Mouse (Mus musculus) lung, embryonic 14.5 days (tissue): ENCODE results near the gene Slfn4. TPM values are rescaled to one million over a fixed set of nuclear protein-coding genes. Genes with fewer than 3 reads are reported as not detected.
"Not testable (repeated sequence)": the region's sequence is repeated elsewhere in the genome, so short reads cannot be mapped to it uniquely, and the experiment has no call there.

ENCODE experiments used
- ATAC-seq: fragments of 200-750 bp; cut with Nextera tagmentation; 2 replicates; pipeline ENCODE4 v1.8.0; 2017; ENCODE audit warnings: mild to moderate bottlenecking, moderate TSS enrichment, moderate library complexity; ENCODE audit not compliant: insufficient read depth
- DNase-seq: peaks from one replicate; pipeline ENCODE4 v3.0.0-alpha.2; 2015
- H3K27ac ChIP-seq: fragments of 300-500 bp; sonication (generic); 2 replicates; pipeline ENCODE4 v1.5.1; 2014; ENCODE audit warnings: low read depth, mild to moderate bottlenecking, moderate library complexity
- H3K27me3 ChIP-seq: fragments of 300-500 bp; sonication (generic); 2 replicates; pipeline ENCODE4 v1.6.1; 2014; ENCODE audit warnings: low read length, control low read depth; ENCODE audit not compliant: insufficient read depth
- H3K36me3 ChIP-seq: fragments of 300-500 bp; sonication (generic); 2 replicates; pipeline ENCODE4 v1.6.1; 2014; ENCODE audit warnings: control low read depth; ENCODE audit not compliant: insufficient read depth
- H3K4me1 ChIP-seq: fragments of 300-500 bp; sonication (generic); 2 replicates; pipeline ENCODE4 v1.6.1; 2014; ENCODE audit warnings: antibody characterized with exemption, control low read depth; ENCODE audit not compliant: insufficient read depth
- H3K4me2 ChIP-seq: fragments of 300-500 bp; sonication (generic); 2 replicates; pipeline ENCODE4 v1.6.1; 2014; ENCODE audit warnings: mild to moderate bottlenecking
- H3K4me3 ChIP-seq: fragments of 300-500 bp; sonication (generic); 2 replicates; pipeline ENCODE4 v1.5.1; 2014; ENCODE audit warnings: low read depth, low read length
- H3K9ac ChIP-seq: fragments of 300-500 bp; sonication (generic); 2 replicates; pipeline ENCODE4 v1.6.1; 2014
- H3K9me3 ChIP-seq: fragments of 300-500 bp; sonication (generic); 2 replicates; pipeline ENCODE4 v1.6.1; 2016; ENCODE audit warnings: low read depth, low read length, control low read depth
- CTCF ChIP-seq: IDR thresholded peaks from 2 replicates; pipeline ENCODE4 v1.5.1; 2016; ENCODE audit warnings: antibody characterized with exemption, low read depth
- WGBS: fragments of 180-500 bp; shearing (Covaris S2); extraction: QIAGEN DNeasy Blood & Tissue Kit; methylation state at CpG from one replicate; pipeline ENCODE4 v1.1.7; 2014; 5-methylcytosine and 5-hydroxymethylcytosine counted together
- polyA plus RNA-seq: library from polyadenylated mRNA; unstranded; fragments of >200 nt; fragmentation: Nextera tagmentation; extraction: Ambion mirVana; gene quantifications from 2 replicates; pipeline ENCODE4 v1.2.1, GENCODE M21; 2014

Slfn4 gene
- polyA plus RNA-seq, 1 experiment from 2014 or later, result not detected

DNA sequence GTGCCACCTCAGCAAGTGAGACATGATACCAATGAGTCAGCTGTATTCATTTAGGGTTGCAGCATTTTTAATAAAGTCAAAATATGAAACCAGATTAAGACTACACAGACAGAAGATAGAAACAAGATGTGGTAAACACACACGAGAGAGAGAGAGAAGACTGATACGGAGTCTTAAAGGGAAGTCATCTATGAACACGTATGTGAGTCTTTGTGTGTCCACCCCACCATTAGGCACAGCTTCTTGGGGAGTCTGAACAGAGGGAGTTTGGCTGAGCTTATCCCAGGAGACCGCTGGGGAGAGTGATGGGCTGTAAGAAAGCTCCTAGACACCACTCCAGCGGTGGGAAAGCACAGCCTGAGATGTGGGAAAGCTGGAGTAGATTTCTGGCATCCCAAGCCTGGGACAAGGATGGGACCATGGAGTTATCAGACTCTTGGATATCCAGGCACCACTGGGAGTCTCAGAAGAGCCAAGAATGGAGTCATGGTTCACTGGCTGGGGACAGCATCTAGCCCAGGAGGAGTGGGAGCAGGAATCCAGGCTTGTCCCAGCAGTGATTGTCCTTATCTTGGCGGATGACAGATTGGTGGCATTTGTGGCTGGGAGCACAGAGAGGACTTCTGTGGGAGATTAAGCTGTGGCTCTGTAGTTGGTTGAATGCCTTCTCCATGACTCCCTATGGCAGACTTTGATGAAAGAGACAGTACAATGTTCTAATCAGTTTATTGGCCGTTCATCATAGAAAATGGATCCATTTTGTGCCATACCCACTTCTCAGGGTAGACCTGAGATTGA, 53.1 kb downstream of the Slfn4 start:
- Histone ChIP-seq H3K4me3 (no peak overlapping the region), H3K9ac (no peak overlapping the region), H3K9me3 (no peaks in the 10 kb centered on the region), H3K36me3 (no peaks in the 10 kb centered on the region), H3K4me1 (no peaks in the 10 kb centered on the region), H3K27ac (no peak overlapping the region), H3K27me3 (no peaks in the 10 kb centered on the region), H3K4me2 (no peak overlapping the region)
- ATAC-seq (no peak), DNase-seq (no peak)
- WGBS, result 74% methylated on average over 7 of the region's 7 CpGs
- TF ChIP-seq CTCF, result no peak

GRCm38 (mm10) chr11:83230966-83231365, 56.0 kb downstream of the Slfn4 start:
- Histone ChIP-seq H3K9ac (no peak overlapping the region), H3K9me3 (no peaks in the 10 kb centered on the region), H3K27ac (no peak overlapping the region), H3K4me2 (no peak overlapping the region), H3K36me3 (no peaks in the 10 kb centered on the region), H3K4me3 (no peak overlapping the region), H3K27me3 (no peaks in the 10 kb centered on the region), H3K4me1 (no peaks in the 10 kb centered on the region)
- peak; percentile 24; the same call in 1 of the 2 replicates for TF ChIP-seq CTCF
- ATAC-seq, result no peak
- 49% methylated on average over 3 of the region's 3 CpGs for WGBS
- peak; percentile 25 for DNase-seq

DNA sequence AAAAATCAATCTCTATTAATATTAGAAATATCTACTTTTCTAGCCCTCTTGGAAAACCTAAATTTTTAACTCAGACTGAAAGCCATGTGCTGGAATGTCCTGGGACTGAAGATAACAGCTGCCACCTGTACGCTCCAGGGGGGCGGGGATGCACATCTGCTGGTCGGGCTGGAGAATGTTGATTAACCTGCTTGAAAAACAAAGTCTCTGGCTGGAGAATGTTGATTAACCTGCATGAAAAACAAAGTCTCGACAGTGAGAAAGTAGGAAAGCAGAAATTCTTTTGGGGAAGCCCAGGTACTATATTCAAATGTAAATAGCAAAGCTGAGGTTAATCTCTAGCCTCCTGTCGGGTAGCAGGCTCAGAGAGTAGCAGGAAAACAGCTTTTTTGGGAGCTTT, 58.6 kb downstream of the Slfn4 start:
- not testable (repeated sequence) for H3K4me2 ChIP-seq, DNase-seq, H3K9ac ChIP-seq, H3K4me3 ChIP-seq, H3K4me1 ChIP-seq, H3K27ac ChIP-seq, ATAC-seq, H3K36me3 ChIP-seq, H3K9me3 ChIP-seq, H3K27me3 ChIP-seq
- 24% methylated on average over 5 of the region's 5 CpGs for WGBS

GRCm38 (mm10) chr11:83237390-83237789, 62.4 kb downstream of the Slfn4 start:
- DNase-seq, H3K4me3 ChIP-seq, H3K36me3 ChIP-seq, ATAC-seq, H3K9me3 ChIP-seq, H3K27me3 ChIP-seq, H3K9ac ChIP-seq, H3K27ac ChIP-seq, H3K4me1 ChIP-seq, H3K4me2 ChIP-seq: not testable (repeated sequence)
- 78% methylated on average over 9 of the region's 9 CpGs for WGBS

- no peak for DNase-seq
- no peaks in the 10 kb centered on the region for H3K9me3 ChIP-seq
- no peak overlapping the region for H3K9ac ChIP-seq
- no peak for ATAC-seq
- TF ChIP-seq CTCF, result no peak
- no peak overlapping the region for H3K27ac ChIP-seq
- no peaks in the 10 kb centered on the region for H3K36me3 ChIP-seq
- H3K4me2 ChIP-seq, result no peak overlapping the region
- H3K27me3 ChIP-seq, result no peaks in the 10 kb centered on the region
- no peaks in the 10 kb centered on the region for H3K4me1 ChIP-seq
- H3K4me3 ChIP-seq, result no peak overlapping the region
- 92% methylated on average over 2 of the region's 2 CpGs for WGBS
Measured at GRCm38 (mm10) chr11:83238389-83238788, 63.4 kb downstream of the Slfn4 start.

DNA sequence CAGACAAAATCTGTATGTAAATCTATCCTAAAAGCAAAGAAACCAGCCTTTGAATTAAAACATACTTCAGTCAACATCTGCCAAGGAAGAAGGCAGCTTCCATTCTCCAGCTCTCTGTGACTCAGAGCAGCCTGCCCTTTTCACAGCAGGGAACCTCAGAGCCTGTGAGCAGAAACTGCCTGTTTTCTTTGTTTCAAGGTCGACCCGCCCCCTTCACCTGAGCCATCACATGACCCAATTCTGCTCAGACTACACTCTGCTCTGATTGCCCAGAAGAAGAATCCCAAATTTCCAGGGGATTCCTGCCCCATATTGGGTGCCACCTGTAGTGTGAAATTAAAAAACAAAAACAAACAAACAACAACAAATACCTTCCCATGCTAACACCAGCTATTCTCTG, 64.8 kb downstream of the Slfn4 start:
- Histone ChIP-seq H3K4me2 (no peak overlapping the region), H3K36me3 (no peaks in the 10 kb centered on the region), H3K27ac (no peak overlapping the region), H3K9me3 (no peaks in the 10 kb centered on the region), H3K4me3 (no peak overlapping the region), H3K9ac (no peak overlapping the region), H3K4me1 (no peaks in the 10 kb centered on the region), H3K27me3 (no peaks in the 10 kb centered on the region)
- 23% methylated on average over 2 of the region's 2 CpGs for WGBS
- ATAC-seq (no peak), DNase-seq (no peak)
- TF ChIP-seq CTCF, result no peak

Other genes starting within 250 kb of the Slfn4 start
- gene Slfn5, start 223.8 kb upstream of the Slfn4 start, polyA plus RNA-seq, result 1.5 and 1.6 TPM in 2 replicates
- 34.4 and 36.1 TPM in 2 replicates for gene Slfn9, start 183.4 kb upstream of the Slfn4 start, polyA plus RNA-seq
- 0.55 and 0.75 TPM in 2 replicates for gene Slfn8, start 154.4 kb upstream of the Slfn4 start, polyA plus RNA-seq
- gene Slfn2, start 110.1 kb upstream of the Slfn4 start, polyA plus RNA-seq, result 4.7 and 5.8 TPM in 2 replicates
- gene Slfn1, start 58.3 kb upstream of the Slfn4 start, polyA plus RNA-seq, result 0.32 and 0.34 TPM in 2 replicates
- gene Slfn3, start 16.1 kb downstream of the Slfn4 start, polyA plus RNA-seq, result 1.1 and 1.2 TPM in 2 replicates
- gene Slfn14, start 111.5 kb downstream of the Slfn4 start, polyA plus RNA-seq, result 0.43 and 0.47 TPM in 2 replicates
- gene Ap2b1, start 123.8 kb downstream of the Slfn4 start, polyA plus RNA-seq, result 75.3 and 78.0 TPM in 2 replicates
- gene Pex12, start 127.4 kb downstream of the Slfn4 start, polyA plus RNA-seq, result 12.0 and 12.8 TPM in 2 replicates
- gene Rasl10b, start 234.0 kb downstream of the Slfn4 start, polyA plus RNA-seq, result 0.88 and 1.3 TPM in 2 replicates